Mouse (Mus musculus): ENCODE results near the gene Dnm3. TPM values are rescaled to one million over a fixed set of nuclear protein-coding genes. Genes with fewer than 3 reads are reported as not detected.

Dnm3 gene
- polyA plus RNA-seq, 1 experiment from 2014 or later: 1.6 TPM

DNA sequence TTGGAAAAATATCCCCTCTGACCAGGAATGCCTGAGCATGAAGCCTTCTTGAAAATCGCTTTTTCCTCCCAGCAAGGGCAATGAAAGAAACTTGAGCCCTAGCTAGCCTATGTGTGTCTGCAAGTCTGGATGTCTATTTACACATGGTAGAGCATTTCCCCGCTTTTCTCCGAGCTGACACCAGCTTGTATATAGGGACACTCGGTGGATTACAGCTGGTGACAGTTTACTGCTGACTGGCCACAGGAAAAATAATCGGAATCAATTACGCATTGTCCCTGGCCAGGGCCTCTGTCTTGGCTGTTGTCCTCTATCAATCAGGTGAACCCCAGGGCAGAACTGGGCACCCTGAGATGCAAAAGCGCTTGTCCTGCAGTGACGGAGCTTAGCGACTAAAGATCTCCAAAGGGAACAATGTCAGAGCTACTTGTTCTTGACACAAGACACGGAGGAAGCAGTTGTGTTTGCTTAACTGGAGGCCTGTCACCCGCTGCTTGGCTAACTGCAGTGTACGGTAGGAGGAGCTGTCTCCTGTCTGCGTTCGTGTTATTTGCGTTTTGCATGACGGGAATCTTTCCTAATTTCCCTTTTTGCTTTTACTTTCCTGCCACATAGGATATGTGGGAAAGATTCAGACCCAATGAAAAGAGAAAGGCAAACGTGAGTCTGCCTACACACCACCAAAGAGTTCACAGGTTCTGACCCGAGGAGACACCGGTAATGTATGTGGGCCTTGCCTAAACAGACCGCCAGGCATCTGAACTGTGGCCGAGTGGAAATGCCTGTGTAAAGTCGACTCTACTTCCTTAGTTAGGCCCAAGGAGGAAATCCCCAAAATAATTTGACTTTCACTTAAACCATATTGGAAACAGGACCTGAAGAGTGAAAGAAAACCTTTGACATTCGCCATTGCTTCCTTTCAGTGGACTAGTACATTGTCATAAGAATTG lies 472.7 kb downstream of the Dnm3 start:
- H3K27me3 ChIP-seq (ENCODE audit: control insufficient read depth, insufficient read depth, low read length): no peaks in the 10 kb centered on the region
- H3K9me3 ChIP-seq (ENCODE audit: control insufficient read depth, low read length): no peaks in the 10 kb centered on the region
- no peak for ATAC-seq (ENCODE audit: insufficient number of reproducible peaks, insufficient read depth, low FRiP score, low read depth)
- 61% methylated on average over 23 of the region's 23 CpGs for WGBS
- peak overlapping the region; percentile 86 to 87 for H3K27ac ChIP-seq (replicated peaks in 1 of 2; ENCODE audit: control insufficient read depth in 1 of 2, insufficient read depth in 1 of 2, low read depth in 2 of 2, low read length in 2 of 2)
- H3K4me3 ChIP-seq (ENCODE audit: control insufficient read depth in 1 of 2, insufficient read depth in 1 of 2, low read depth in 1 of 2, low read length in 2 of 2): no peak overlapping the region
- H3K9ac ChIP-seq (ENCODE audit: low read length): peak overlapping the region; percentile 22
- no peaks in the 10 kb centered on the region for H3K36me3 ChIP-seq (ENCODE audit: control insufficient read depth, insufficient read depth, low read length)
- peak overlapping the region; percentile 19 for H3K4me2 ChIP-seq (ENCODE audit: low read length)
- peaks cover 27 to 29% of the 10 kb centered on the region in 2 experiments for H3K4me1 ChIP-seq (ENCODE audit: control insufficient read depth in 2 of 2, insufficient read depth in 2 of 2, low read length in 2 of 2)

DNA sequence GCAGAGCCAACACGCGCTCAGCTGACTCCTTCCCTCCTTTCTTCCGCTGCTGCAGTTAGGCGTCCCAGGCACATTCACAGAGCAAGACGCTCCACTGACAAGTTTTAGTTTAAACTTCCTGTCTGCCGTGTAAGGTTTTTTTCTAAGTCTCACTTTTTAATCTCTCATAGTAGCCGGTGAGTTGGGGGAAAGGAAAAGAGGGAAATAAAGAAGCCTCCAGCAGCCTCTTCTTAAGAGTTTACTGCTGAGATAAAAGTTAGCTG lies 473.4 kb downstream of the Dnm3 start:
- peaks cover 25 to 29% of the 10 kb centered on the region in 2 experiments for H3K4me1 ChIP-seq (ENCODE audit: control insufficient read depth in 2 of 2, insufficient read depth in 2 of 2, low read length in 2 of 2)
- H3K27ac ChIP-seq (replicated peaks in 1 of 2; ENCODE audit: control insufficient read depth in 1 of 2, insufficient read depth in 1 of 2, low read depth in 2 of 2, low read length in 2 of 2): peak overlapping the region; percentile 86 to 87
- H3K9ac ChIP-seq (ENCODE audit: low read length): peak overlapping the region; percentile 22; the same call in 1 of the 2 replicates
- H3K4me3 ChIP-seq (ENCODE audit: control insufficient read depth in 1 of 2, insufficient read depth in 1 of 2, low read depth in 1 of 2, low read length in 2 of 2): no peak overlapping the region
- peak overlapping the region; percentile 19 for H3K4me2 ChIP-seq (ENCODE audit: low read length)
- 24% methylated on average over 7 of the region's 7 CpGs for WGBS
- H3K9me3 ChIP-seq (ENCODE audit: control insufficient read depth, low read length): no peaks in the 10 kb centered on the region
- no peaks in the 10 kb centered on the region for H3K27me3 ChIP-seq (ENCODE audit: control insufficient read depth, insufficient read depth, low read length)
- ATAC-seq (ENCODE audit: insufficient number of reproducible peaks, insufficient read depth, low FRiP score, low read depth): no peak; the same call in 1 of the 2 replicates
- no peaks in the 10 kb centered on the region for H3K36me3 ChIP-seq (ENCODE audit: control insufficient read depth, insufficient read depth, low read length)

GRCm38 (mm10) chr1:162003729-162004517 lies 473.9 kb downstream of the Dnm3 start:
- peak overlapping the region; percentile 19 for H3K4me2 ChIP-seq (ENCODE audit: low read length)
- ATAC-seq (ENCODE audit: insufficient number of reproducible peaks, insufficient read depth, low FRiP score, low read depth): no peak; the same call in 1 of the 2 replicates
- peak overlapping the region; percentile 86 to 87 for H3K27ac ChIP-seq (replicated peaks in 1 of 2; ENCODE audit: control insufficient read depth in 1 of 2, insufficient read depth in 1 of 2, low read depth in 2 of 2, low read length in 2 of 2)
- no peaks in the 10 kb centered on the region for H3K36me3 ChIP-seq (ENCODE audit: control insufficient read depth, insufficient read depth, low read length)
- no peaks in the 10 kb centered on the region for H3K27me3 ChIP-seq (ENCODE audit: control insufficient read depth, insufficient read depth, low read length)
- WGBS: 46% methylated on average over 14 of the region's 14 CpGs
- peaks cover 22 to 29% of the 10 kb centered on the region in 2 experiments for H3K4me1 ChIP-seq (ENCODE audit: control insufficient read depth in 2 of 2, insufficient read depth in 2 of 2, low read length in 2 of 2)
- no peak overlapping the region for H3K4me3 ChIP-seq (ENCODE audit: control insufficient read depth in 1 of 2, insufficient read depth in 1 of 2, low read depth in 1 of 2, low read length in 2 of 2)
- no peaks in the 10 kb centered on the region for H3K9me3 ChIP-seq (ENCODE audit: control insufficient read depth, low read length)
- no peak overlapping the region for H3K9ac ChIP-seq (ENCODE audit: low read length)

DNA sequence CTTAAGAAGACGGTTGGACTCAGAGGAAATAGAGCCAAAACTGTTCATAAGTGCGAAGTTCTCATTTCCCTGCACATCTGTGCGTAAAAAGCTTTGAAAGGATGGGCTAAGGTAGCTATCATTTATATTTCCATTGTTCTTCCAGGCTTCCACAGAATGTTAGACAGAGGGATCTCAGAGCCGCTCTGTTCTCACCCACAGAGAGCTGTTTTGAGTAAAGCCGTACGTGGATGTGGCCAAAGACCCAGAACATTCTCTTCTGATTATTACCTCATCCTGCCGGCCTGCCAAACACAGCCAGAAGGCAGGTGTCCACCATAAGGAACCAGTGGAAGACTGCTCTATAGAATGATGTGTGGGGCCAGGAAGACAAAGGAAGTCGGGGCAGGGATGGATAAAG lies 476.5 kb downstream of the Dnm3 start:
- Histone ChIP-seq H3K36me3 (ENCODE audit: control insufficient read depth, insufficient read depth, low read length) (no peaks in the 10 kb centered on the region), H3K9me3 (ENCODE audit: control insufficient read depth, low read length) (no peaks in the 10 kb centered on the region), H3K9ac (ENCODE audit: low read length) (no peak overlapping the region), H3K4me2 (ENCODE audit: low read length) (no peak overlapping the region), H3K27ac (replicated peaks in 1 of 2; ENCODE audit: control insufficient read depth in 1 of 2, insufficient read depth in 1 of 2, low read depth in 2 of 2, low read length in 2 of 2) (peak overlapping the region in 1 of 2 experiments; percentile 58; a peak in 2 of 4 replicates), H3K4me3 (ENCODE audit: control insufficient read depth in 1 of 2, insufficient read depth in 1 of 2, low read depth in 1 of 2, low read length in 2 of 2) (no peak overlapping the region), H3K4me1 (ENCODE audit: control insufficient read depth in 2 of 2, insufficient read depth in 2 of 2, low read length in 2 of 2) (peaks cover 19 to 22% of the 10 kb centered on the region in 2 experiments), H3K27me3 (ENCODE audit: control insufficient read depth, insufficient read depth, low read length) (no peaks in the 10 kb centered on the region)
- ATAC-seq (ENCODE audit: insufficient number of reproducible peaks, insufficient read depth, low FRiP score, low read depth): no peak
- WGBS: 78% methylated on average over 8 of the region's 8 CpGs

DNA sequence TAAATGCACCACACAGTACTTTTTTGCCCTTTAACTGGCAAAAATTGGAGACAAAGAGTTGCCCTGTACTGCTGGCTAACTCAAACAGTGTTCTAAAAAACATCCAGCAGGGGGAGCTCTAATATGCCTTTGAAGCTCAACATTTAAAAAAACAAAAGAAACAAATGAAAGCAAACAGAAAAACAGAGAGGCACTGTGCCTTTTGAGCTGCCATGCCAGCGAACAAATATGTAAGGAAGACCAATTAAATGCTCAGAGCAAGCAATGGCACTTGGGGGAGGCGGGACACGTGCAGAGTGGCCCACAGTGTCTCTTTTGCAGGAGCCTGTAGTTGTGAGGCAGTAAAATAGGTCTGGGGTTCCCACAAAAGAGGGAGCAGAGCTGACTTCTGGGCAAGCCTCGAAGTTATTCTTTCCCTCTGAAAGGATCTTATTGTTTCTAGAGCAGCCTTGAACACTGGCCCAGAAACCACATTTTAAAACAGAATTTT lies 477.9 kb downstream of the Dnm3 start:
- no peak overlapping the region; a peak in 1 of 4 replicates for H3K4me3 ChIP-seq (ENCODE audit: control insufficient read depth in 1 of 2, insufficient read depth in 1 of 2, low read depth in 1 of 2, low read length in 2 of 2)
- peaks cover 13% of the 10 kb centered on the region in 2 experiments for H3K4me1 ChIP-seq (ENCODE audit: control insufficient read depth in 2 of 2, insufficient read depth in 2 of 2, low read length in 2 of 2)
- H3K27ac ChIP-seq (replicated peaks in 1 of 2; ENCODE audit: control insufficient read depth in 1 of 2, insufficient read depth in 1 of 2, low read depth in 2 of 2, low read length in 2 of 2): peak overlapping the region; percentile 58 to 75
- WGBS: 5% methylated on average over 4 of the region's 4 CpGs
- no peaks in the 10 kb centered on the region for H3K36me3 ChIP-seq (ENCODE audit: control insufficient read depth, insufficient read depth, low read length)
- H3K9me3 ChIP-seq (ENCODE audit: control insufficient read depth, low read length): no peaks in the 10 kb centered on the region
- peak overlapping the region; percentile 42; the same call in 1 of the 2 replicates for H3K9ac ChIP-seq (ENCODE audit: low read length)
- peak overlapping the region; percentile 51 for H3K4me2 ChIP-seq (ENCODE audit: low read length)
- ATAC-seq (ENCODE audit: insufficient number of reproducible peaks, insufficient read depth, low FRiP score, low read depth): no peak
- no peaks in the 10 kb centered on the region for H3K27me3 ChIP-seq (ENCODE audit: control insufficient read depth, insufficient read depth, low read length)

GRCm38 (mm10) chr1:161999338-161999737 lies 478.5 kb downstream of the Dnm3 start:
- no peaks in the 10 kb centered on the region for H3K36me3 ChIP-seq (ENCODE audit: control insufficient read depth, insufficient read depth, low read length)
- H3K27ac ChIP-seq (replicated peaks in 1 of 2; ENCODE audit: control insufficient read depth in 1 of 2, insufficient read depth in 1 of 2, low read depth in 2 of 2, low read length in 2 of 2): peak overlapping the region; percentile 31 to 41; a peak in 2 of 4 replicates
- H3K4me3 ChIP-seq (ENCODE audit: control insufficient read depth in 1 of 2, insufficient read depth in 1 of 2, low read depth in 1 of 2, low read length in 2 of 2): no peak overlapping the region
- WGBS: 37% methylated on average over 4 of the region's 5 CpGs
- no peaks in the 10 kb centered on the region for H3K9me3 ChIP-seq (ENCODE audit: control insufficient read depth, low read length)
- peaks cover 7 to 8% of the 10 kb centered on the region in 2 experiments for H3K4me1 ChIP-seq (ENCODE audit: control insufficient read depth in 2 of 2, insufficient read depth in 2 of 2, low read length in 2 of 2)
- no peak for ATAC-seq (ENCODE audit: insufficient number of reproducible peaks, insufficient read depth, low FRiP score, low read depth)
- no peaks in the 10 kb centered on the region for H3K27me3 ChIP-seq (ENCODE audit: control insufficient read depth, insufficient read depth, low read length)
- H3K4me2 ChIP-seq (ENCODE audit: low read length): peak overlapping the region; percentile 51; the same call in 1 of the 2 replicates
- H3K9ac ChIP-seq (ENCODE audit: low read length): peak overlapping the region; percentile 42; the same call in 1 of the 2 replicates

GRCm38 (mm10) chr1:161998781-161999180 lies 479.1 kb downstream of the Dnm3 start:
- no peak overlapping the region for H3K27ac ChIP-seq (replicated peaks in 1 of 2; ENCODE audit: control insufficient read depth in 1 of 2, insufficient read depth in 1 of 2, low read depth in 2 of 2, low read length in 2 of 2)
- no peak for ATAC-seq (ENCODE audit: insufficient number of reproducible peaks, insufficient read depth, low FRiP score, low read depth)
- H3K27me3 ChIP-seq (ENCODE audit: control insufficient read depth, insufficient read depth, low read length): no peaks in the 10 kb centered on the region
- H3K9ac ChIP-seq (ENCODE audit: low read length): no peak overlapping the region
- no peak overlapping the region for H3K4me3 ChIP-seq (ENCODE audit: control insufficient read depth in 1 of 2, insufficient read depth in 1 of 2, low read depth in 1 of 2, low read length in 2 of 2)
- H3K4me2 ChIP-seq (ENCODE audit: low read length): no peak overlapping the region
- H3K9me3 ChIP-seq (ENCODE audit: control insufficient read depth, low read length): no peaks in the 10 kb centered on the region
- no peaks in the 10 kb centered on the region for H3K36me3 ChIP-seq (ENCODE audit: control insufficient read depth, insufficient read depth, low read length)
- peaks cover 2% of the 10 kb centered on the region in 2 experiments; a peak in 3 of 4 replicates for H3K4me1 ChIP-seq (ENCODE audit: control insufficient read depth in 2 of 2, insufficient read depth in 2 of 2, low read length in 2 of 2)
- 54% methylated on average over 4 of the region's 4 CpGs for WGBS
